Mouse (Mus musculus) liver, embryonic 14.5 days (tissue): ENCODE results near the gene Cbx2.

Source experiments
- CTCF ChIP-seq: IDR thresholded peaks from 2 replicates; pipeline ENCODE4 v1.5.1; 2016; ENCODE audit warnings: antibody characterized with exemption, low read depth, control low read depth
- EP300 ChIP-seq: IDR thresholded peaks from 2 replicates; pipeline ENCODE4 v1.6.1; 2016; ENCODE audit warnings: antibody characterized with exemption, low read depth

DNA sequence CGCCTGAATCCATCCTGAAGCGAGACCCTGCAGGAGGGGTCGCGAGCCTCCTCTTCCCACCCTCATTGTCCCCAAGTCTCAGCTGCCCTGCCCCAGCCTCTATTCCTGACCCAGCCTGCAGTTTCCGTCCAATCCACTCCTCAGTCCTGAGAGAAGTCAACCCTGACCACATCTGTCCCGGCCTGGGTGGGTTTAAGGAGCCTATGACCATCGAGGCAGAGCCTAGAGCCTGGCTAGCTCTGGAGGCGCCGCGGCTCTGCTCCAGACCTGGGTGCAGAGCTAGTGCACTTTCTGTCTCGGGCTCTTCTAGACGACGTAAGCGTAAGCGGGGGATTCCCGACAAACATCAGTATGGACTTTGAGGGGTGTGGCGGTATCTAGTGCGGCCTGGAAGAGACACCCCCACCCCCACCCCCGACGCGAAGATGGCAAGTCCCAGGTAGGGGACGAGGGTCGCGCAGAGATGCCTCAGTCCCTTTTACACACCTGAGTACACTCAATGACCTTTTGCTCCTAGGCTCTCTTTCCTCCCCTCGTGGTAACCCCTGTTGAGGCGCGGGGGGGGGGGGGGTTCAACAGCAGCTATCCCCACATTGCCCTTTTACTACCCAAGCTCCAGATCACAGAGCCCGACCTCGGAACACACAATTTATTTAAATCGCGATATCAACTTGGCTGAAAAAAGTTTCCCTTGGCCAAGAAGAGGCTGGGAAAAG is 19.1 kb downstream of the Cbx2 start:
- TF ChIP-seq CTCF (no peak), EP300 (no peak)
